ENCODE assay signal across 20 mouse cellular contexts in the genomic region with DNA sequence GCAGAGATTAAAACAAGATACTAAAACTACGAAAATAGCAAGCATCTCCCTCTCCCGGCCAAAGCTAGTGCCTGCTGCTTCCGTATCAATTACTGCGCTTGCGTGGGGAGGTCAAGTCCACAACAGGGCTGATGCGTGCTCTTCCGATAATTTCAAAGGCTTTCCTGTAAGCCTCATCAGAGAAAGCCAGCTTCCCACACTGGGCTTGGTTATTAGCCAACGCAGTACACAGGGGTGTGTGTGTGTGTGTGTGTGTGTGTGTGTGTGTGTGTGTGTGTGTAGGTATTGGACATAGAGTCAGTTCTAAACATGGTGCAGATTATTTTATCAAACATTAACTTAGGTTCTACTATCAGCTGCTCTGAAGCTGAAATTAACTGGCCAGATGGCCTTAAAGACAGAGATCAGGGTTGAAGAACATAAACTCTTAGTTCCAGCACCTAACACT. TPM values are rescaled to one million over a fixed set of nuclear protein-coding genes. Genes with fewer than 3 reads are reported as not detected.
A peak's percentile ranks its signal among the peaks of the same experiment; 100 is the strongest.
DNase-seq lines count a peak whose midpoint lies in the region; ATAC-seq and TF ChIP-seq lines count a peak whose summit lies in the region.
"Had no signal": no experiment of that assay in that cellular context is flagged by ENCODE, and none has a peak within 500 bp of the region (broad histone marks: within the 10 kb centered on the region; RNA-seq: fewer than 3 reads in every experiment).

No protein-coding gene starts in this region.

- 94% methylated on average over 8 of the region's 8 CpGs for WGBS in hindbrain, embryonic 10.5 days
- WGBS in hindbrain, embryonic 13.5 days: 93% methylated on average over 8 of the region's 8 CpGs
- 70% methylated on average over 8 of the region's 8 CpGs for WGBS in midbrain, postnatal 0 days
- WGBS in midbrain, embryonic 11.5 days: 95% methylated on average over 8 of the region's 8 CpGs
- WGBS in stomach, embryonic 16.5 days: 71% methylated on average over 8 of the region's 8 CpGs
- 88% methylated on average over 8 of the region's 8 CpGs for WGBS in kidney, embryonic 14.5 days

- ATAC-seq in hindbrain, embryonic 13.5 days (ENCODE audit: low FRiP score): no peak
- no peak for ATAC-seq in midbrain, postnatal 0 days (ENCODE audit: low FRiP score)
- no peak for ATAC-seq in midbrain, embryonic 11.5 days (ENCODE audit: low FRiP score)
- peak; percentile 48; the same call in 1 of the 2 replicates for ATAC-seq in stomach, embryonic 16.5 days (ENCODE audit: insufficient read depth, low FRiP score)
- no peak for ATAC-seq in kidney, embryonic 14.5 days (ENCODE audit: low FRiP score, low TSS enrichment)
- ATAC-seq: forebrain, postnatal 0 days; hindbrain, embryonic 16.5 days had no signal

- H3K4me2 ChIP-seq in hindbrain, embryonic 13.5 days: no peak overlapping the region
- H3K4me2 ChIP-seq in midbrain, postnatal 0 days (ENCODE audit: low read depth, low read length, poor library complexity, severe bottlenecking): no peak overlapping the region
- no peak overlapping the region for H3K4me2 ChIP-seq in midbrain, embryonic 11.5 days
- H3K4me2 ChIP-seq in stomach, embryonic 16.5 days (ENCODE audit: low read depth, low read length): no peak overlapping the region; the same call in 1 of the 2 replicates
- no peak overlapping the region for H3K4me2 ChIP-seq in kidney, embryonic 14.5 days (replicated peaks; ENCODE audit: low read depth, low read length)
- H3K4me2 ChIP-seq: heart, embryonic 13.5 days; limb, embryonic 13.5 days had no signal

- peaks cover 27% of the 10 kb centered on the region for H3K36me3 ChIP-seq in hindbrain, embryonic 10.5 days
- H3K36me3 ChIP-seq in hindbrain, embryonic 13.5 days: peaks cover 16% of the 10 kb centered on the region
- H3K36me3 ChIP-seq in midbrain, postnatal 0 days (ENCODE audit: insufficient read depth, low read length): no peaks in the 10 kb centered on the region
- peaks cover 6% of the 10 kb centered on the region; the same call in 1 of the 2 replicates for H3K36me3 ChIP-seq in midbrain, embryonic 11.5 days (ENCODE audit: control insufficient read depth, insufficient read depth, low read length)
- peaks cover 10% of the 10 kb centered on the region; the same call in 1 of the 2 replicates for H3K36me3 ChIP-seq in stomach, embryonic 16.5 days (ENCODE audit: control insufficient read depth, insufficient read depth, low read length)
- H3K36me3 ChIP-seq in kidney, embryonic 14.5 days (ENCODE audit: control insufficient read depth, insufficient read depth, low read length): peaks cover 20% of the 10 kb centered on the region

- peak overlapping the region; percentile 62; the same call in 1 of the 2 replicates for H3K27ac ChIP-seq in hindbrain, embryonic 10.5 days
- no peak overlapping the region for H3K27ac ChIP-seq in hindbrain, embryonic 13.5 days
- no peak overlapping the region for H3K27ac ChIP-seq in midbrain, postnatal 0 days (ENCODE audit: low read depth, low read length)
- no peak overlapping the region for H3K27ac ChIP-seq in midbrain, embryonic 11.5 days (ENCODE audit: low read depth, low read length)
- H3K27ac ChIP-seq in stomach, embryonic 16.5 days (ENCODE audit: low read length): no peak overlapping the region
- no peak overlapping the region for H3K27ac ChIP-seq in kidney, embryonic 14.5 days (ENCODE audit: low read depth, low read length)
- H3K27ac ChIP-seq: heart, embryonic 13.5 days; limb, embryonic 13.5 days had no signal

- H3K9ac ChIP-seq in hindbrain, embryonic 13.5 days: no peak overlapping the region
- no peak overlapping the region for H3K9ac ChIP-seq in midbrain, postnatal 0 days (replicated peaks; ENCODE audit: low read length, poor library complexity, severe bottlenecking)
- no peak overlapping the region for H3K9ac ChIP-seq in midbrain, embryonic 11.5 days (ENCODE audit: low read length)
- H3K9ac ChIP-seq in stomach, embryonic 16.5 days (ENCODE audit: low read length): no peak overlapping the region
- no peak overlapping the region for H3K9ac ChIP-seq in kidney, embryonic 14.5 days (ENCODE audit: low read depth, low read length)
- H3K9ac ChIP-seq: forebrain, postnatal 0 days; heart, embryonic 13.5 days; limb, embryonic 13.5 days had no signal

- TF ChIP-seq CTCF in midbrain, postnatal 0 days (IDR thresholded peaks at IDR 0.05): peak; percentile 23; the same call in 1 of the 2 replicates

- peaks cover 36% of the 10 kb centered on the region for H3K4me1 ChIP-seq in hindbrain, embryonic 10.5 days (replicated peaks)
- H3K4me1 ChIP-seq in hindbrain, embryonic 13.5 days (replicated peaks): peaks cover 32% of the 10 kb centered on the region
- H3K4me1 ChIP-seq in midbrain, postnatal 0 days (ENCODE audit: insufficient read depth, low read length): no peaks in the 10 kb centered on the region
- H3K4me1 ChIP-seq in midbrain, embryonic 11.5 days (ENCODE audit: control insufficient read depth, insufficient read depth, low read length): peaks cover 19% of the 10 kb centered on the region; the same call in 1 of the 2 replicates
- H3K4me1 ChIP-seq in stomach, embryonic 16.5 days (ENCODE audit: control insufficient read depth, insufficient read depth, low read length): peaks cover 12% of the 10 kb centered on the region
- H3K4me1 ChIP-seq in kidney, embryonic 14.5 days (ENCODE audit: control insufficient read depth, insufficient read depth, low read length): peaks cover 11% of the 10 kb centered on the region

- H3K27me3 ChIP-seq in hindbrain, embryonic 10.5 days (ENCODE audit: insufficient read depth, poor library complexity, severe bottlenecking): no peaks in the 10 kb centered on the region
- H3K27me3 ChIP-seq in hindbrain, embryonic 13.5 days: no peaks in the 10 kb centered on the region
- no peaks in the 10 kb centered on the region for H3K27me3 ChIP-seq in midbrain, postnatal 0 days (ENCODE audit: insufficient read depth, low read length)
- no peaks in the 10 kb centered on the region for H3K27me3 ChIP-seq in midbrain, embryonic 11.5 days (ENCODE audit: control insufficient read depth, insufficient read depth, low read length)
- no peaks in the 10 kb centered on the region for H3K27me3 ChIP-seq in stomach, embryonic 16.5 days (ENCODE audit: control insufficient read depth, insufficient read depth, low read length)
- H3K27me3 ChIP-seq in kidney, embryonic 14.5 days (ENCODE audit: control insufficient read depth, insufficient read depth, low read length): no peaks in the 10 kb centered on the region
- H3K27me3 ChIP-seq: heart, embryonic 13.5 days; limb, embryonic 13.5 days; megakaryocyte, embryonic 14.5 days had no signal

- H3K4me3 ChIP-seq in hindbrain, embryonic 10.5 days: no peak overlapping the region
- H3K4me3 ChIP-seq in hindbrain, embryonic 13.5 days: no peak overlapping the region
- no peak overlapping the region for H3K4me3 ChIP-seq in midbrain, postnatal 0 days (ENCODE audit: low read depth, low read length)
- H3K4me3 ChIP-seq in midbrain, embryonic 11.5 days (ENCODE audit: low read depth, low read length): no peak overlapping the region
- no peak overlapping the region for H3K4me3 ChIP-seq in stomach, embryonic 16.5 days (replicated peaks; ENCODE audit: low read length)
- H3K4me3 ChIP-seq in kidney, embryonic 14.5 days (ENCODE audit: low read length): no peak overlapping the region
- H3K4me3 ChIP-seq: erythroblast, embryonic 14.5 days; heart, embryonic 13.5 days; limb, embryonic 13.5 days; megakaryocyte, embryonic 14.5 days had no signal

- H3K9me3 ChIP-seq in hindbrain, embryonic 10.5 days: no peaks in the 10 kb centered on the region
- H3K9me3 ChIP-seq in hindbrain, embryonic 13.5 days: no peaks in the 10 kb centered on the region
- H3K9me3 ChIP-seq in midbrain, postnatal 0 days (ENCODE audit: low read length): no peaks in the 10 kb centered on the region
- no peaks in the 10 kb centered on the region for H3K9me3 ChIP-seq in midbrain, embryonic 11.5 days (ENCODE audit: control insufficient read depth, low read length)
- H3K9me3 ChIP-seq in stomach, embryonic 16.5 days (replicated peaks; ENCODE audit: control insufficient read depth, low read length): no peaks in the 10 kb centered on the region
- H3K9me3 ChIP-seq in kidney, embryonic 14.5 days (ENCODE audit: control insufficient read depth, low read length): no peaks in the 10 kb centered on the region
- H3K9me3 ChIP-seq: heart, embryonic 13.5 days; limb, embryonic 13.5 days; megakaryocyte, embryonic 14.5 days had no signal

- DNase-seq in hindbrain, embryonic 10.5 days (ENCODE audit: low spot score): no peak
- DNase-seq in midbrain, postnatal 0 days (ENCODE audit: low spot score): no peak
- no peak for DNase-seq in midbrain, embryonic 11.5 days (ENCODE audit: low spot score, missing footprints)
- DNase-seq in ZHBTc4 (ENCODE audit: low read depth, low spot score): peak; percentile 84
- no peak for DNase-seq in right cerebral cortex, postnatal 10 days (ENCODE audit: low spot score in 2 of 2)
- DNase-seq: cerebellum, adult 2 months; forebrain, postnatal 0 days; heart, postnatal 36 days; kidney, adult 18-20 months; lung, adult 2 months; right cerebral cortex, postnatal 4 days; thymus, postnatal 36 days had no signal

RNA-seq across cellular contexts. Expression of a gene that starts 17.5 kb away (rescaled TPM):
- polyA plus RNA-seq in hindbrain, embryonic 10.5 days (2016; fragmentation: Nextera tagmentation; extraction: Ambion mirVana): 1.0 and 1.3 TPM in 2 replicates
- polyA plus RNA-seq in hindbrain, embryonic 13.5 days (2015; fragmentation: Nextera tagmentation; extraction: Ambion mirVana): 1.3 and 1.9 TPM in 2 replicates
- total RNA-seq in midbrain, postnatal 0 days (2014; rRNA removed): 4.2 and 5.2 TPM in 2 replicates
- 2.4 and 3.1 TPM in 2 replicates for polyA plus RNA-seq in midbrain, postnatal 0 days (2015; fragmentation: Nextera tagmentation; extraction: Ambion mirVana)
- polyA plus RNA-seq in midbrain, embryonic 11.5 days (2014; fragmentation: Nextera tagmentation; extraction: Ambion mirVana): 1.1 and 1.5 TPM in 2 replicates
- 1.0 and 1.7 TPM in 2 replicates for polyA plus RNA-seq in stomach, embryonic 16.5 days (2015; fragmentation: Nextera tagmentation; extraction: Ambion mirVana)
- polyA plus RNA-seq in kidney, embryonic 14.5 days (2014; fragmentation: Nextera tagmentation; extraction: Ambion mirVana): 0.57 and 0.61 TPM in 2 replicates

RNA-seq across cellular contexts. Expression of a gene that starts 20.0 kb away (rescaled TPM):
- polyA plus RNA-seq in hindbrain, embryonic 10.5 days (2016; fragmentation: Nextera tagmentation; extraction: Ambion mirVana): 230 and 231 TPM in 2 replicates
- polyA plus RNA-seq in hindbrain, embryonic 13.5 days (2015; fragmentation: Nextera tagmentation; extraction: Ambion mirVana): 153 and 172 TPM in 2 replicates
- 148 and 163 TPM in 2 replicates for total RNA-seq in midbrain, postnatal 0 days (2014; rRNA removed)
- 197 and 200 TPM in 2 replicates for polyA plus RNA-seq in midbrain, postnatal 0 days (2015; fragmentation: Nextera tagmentation; extraction: Ambion mirVana)
- 277 and 302 TPM in 2 replicates for polyA plus RNA-seq in midbrain, embryonic 11.5 days (2014; fragmentation: Nextera tagmentation; extraction: Ambion mirVana)
- 212 and 224 TPM in 2 replicates for polyA plus RNA-seq in stomach, embryonic 16.5 days (2015; fragmentation: Nextera tagmentation; extraction: Ambion mirVana)
- 233 and 242 TPM in 2 replicates for polyA plus RNA-seq in kidney, embryonic 14.5 days (2014; fragmentation: Nextera tagmentation; extraction: Ambion mirVana)

RNA-seq across cellular contexts. Expression of a gene that starts 30.4 kb away (rescaled TPM):
- polyA plus RNA-seq in hindbrain, embryonic 10.5 days (2016; fragmentation: Nextera tagmentation; extraction: Ambion mirVana): 66.1 and 67.3 TPM in 2 replicates
- 149 and 150 TPM in 2 replicates for polyA plus RNA-seq in hindbrain, embryonic 13.5 days (2015; fragmentation: Nextera tagmentation; extraction: Ambion mirVana)
- total RNA-seq in midbrain, postnatal 0 days (2014; rRNA removed): 81.0 and 85.5 TPM in 2 replicates
- 138 TPM in 2 replicates for polyA plus RNA-seq in midbrain, postnatal 0 days (2015; fragmentation: Nextera tagmentation; extraction: Ambion mirVana)
- polyA plus RNA-seq in midbrain, embryonic 11.5 days (2014; fragmentation: Nextera tagmentation; extraction: Ambion mirVana): 57.5 and 59.7 TPM in 2 replicates
- 51.6 and 52.0 TPM in 2 replicates for polyA plus RNA-seq in stomach, embryonic 16.5 days (2015; fragmentation: Nextera tagmentation; extraction: Ambion mirVana)
- 34.1 and 52.5 TPM in 2 replicates for polyA plus RNA-seq in kidney, embryonic 14.5 days (2014; fragmentation: Nextera tagmentation; extraction: Ambion mirVana)
